Mouse (Mus musculus) cortical plate, adult 2 months (tissue): ENCODE results near the gene Efcab1.

Experiments
- CTCF ChIP-seq: fragments of 200-500 bp; IDR thresholded peaks from 2 replicates; pipeline ENCODE4 v1.5.1; 2011; ENCODE audit warnings: mild to moderate bottlenecking, control low read depth, low read length; ENCODE audit not compliant: insufficient read depth; ENCODE audit errors: extremely low read depth
- POLR2A ChIP-seq: fragments of 200-500 bp; IDR thresholded peaks from 2 replicates; pipeline ENCODE4 v1.6.1; 2011; ENCODE audit warnings: mild to moderate bottlenecking, low read length, control low read depth; ENCODE audit not compliant: insufficient read depth; ENCODE audit errors: extremely low read depth

DNA sequence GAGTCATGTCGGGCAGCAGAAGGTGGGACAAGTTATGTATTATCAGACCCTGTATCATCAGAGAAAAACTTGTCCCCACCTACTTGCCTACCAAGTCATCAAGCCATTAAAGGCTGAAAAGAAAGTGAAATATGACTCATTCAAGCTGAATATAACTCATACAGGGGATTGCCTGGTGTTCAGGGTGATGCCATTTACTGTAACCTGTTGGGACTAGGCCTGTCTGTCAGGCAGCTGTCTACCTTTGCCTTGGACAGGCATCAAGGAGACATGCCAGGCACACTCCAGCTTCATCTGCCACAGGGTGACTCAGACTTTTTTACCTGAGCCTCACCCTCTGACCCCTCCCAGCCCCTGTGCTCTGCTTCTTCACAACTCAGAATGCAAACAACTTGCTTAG lies 21.0 kb upstream of the Efcab1 start:
- TF ChIP-seq POLR2A: no peak
- TF ChIP-seq CTCF: no peak
